15 mouse cellular contexts compared by ENCODE assay signal in the genomic region with DNA sequence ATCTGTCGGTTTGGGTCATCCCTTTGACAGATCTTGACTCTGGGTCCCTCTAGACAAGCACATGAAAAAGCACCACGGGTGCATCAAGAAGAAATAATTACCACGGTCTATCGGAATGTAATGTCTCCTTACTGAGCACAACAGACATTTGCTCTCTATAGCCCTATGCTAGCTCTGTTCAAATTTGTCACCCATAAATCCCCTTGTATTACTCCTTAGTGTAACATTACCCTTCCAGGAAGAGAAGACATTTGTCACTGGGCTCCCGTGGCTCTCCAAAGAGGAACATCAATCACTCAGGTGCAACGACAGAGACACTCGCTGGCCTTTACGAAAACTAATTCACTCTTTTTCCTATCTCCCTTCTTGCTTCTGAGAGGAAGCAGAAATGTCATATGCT.
"Had no signal": no experiment of that assay in that cellular context is flagged by ENCODE, and none has a peak within 500 bp of the region (broad histone marks: within the 10 kb centered on the region; RNA-seq: fewer than 3 reads in every experiment).

No protein-coding gene starts in this region.

- DNase-seq: lung, adult 18-20 months; lung, embryonic 14.5 days; lung, postnatal 10 days; right cerebral cortex, postnatal 14 days; thymus, adult 2 months; thymus, postnatal 25 days; thymus, postnatal 4 days had no signal

- H3K27me3 ChIP-seq: megakaryocyte, embryonic 14.5 days; midbrain, embryonic 15.5 days; stomach, embryonic 15.5 days had no signal

- H3K4me3 ChIP-seq: megakaryocyte, embryonic 14.5 days; midbrain, embryonic 13.5 days; midbrain, embryonic 15.5 days; stomach, embryonic 15.5 days had no signal

- H3K36me3 ChIP-seq: midbrain, embryonic 13.5 days; midbrain, embryonic 15.5 days; stomach, embryonic 15.5 days had no signal

- ATAC-seq: midbrain, embryonic 13.5 days; midbrain, embryonic 15.5 days had no signal

- H3K27ac ChIP-seq: liver, embryonic 14.5 days; macrophage; midbrain, embryonic 13.5 days; midbrain, embryonic 15.5 days; stomach, embryonic 15.5 days; stomach, postnatal 0 days had no signal

- H3K9ac ChIP-seq: liver, embryonic 14.5 days; lung, embryonic 14.5 days; midbrain, embryonic 13.5 days; midbrain, embryonic 15.5 days; stomach, embryonic 15.5 days had no signal

- H3K4me1 ChIP-seq: megakaryocyte, embryonic 14.5 days; midbrain, embryonic 13.5 days; midbrain, embryonic 15.5 days; stomach, embryonic 15.5 days had no signal

- H3K9me3 ChIP-seq: midbrain, embryonic 13.5 days; midbrain, embryonic 15.5 days; stomach, embryonic 15.5 days had no signal

- H3K4me2 ChIP-seq: lung, embryonic 14.5 days; midbrain, embryonic 11.5 days; midbrain, embryonic 13.5 days; midbrain, embryonic 15.5 days; stomach, embryonic 15.5 days had no signal
